Mouse (Mus musculus) forebrain, embryonic 16.5 days (tissue): ENCODE data around the gene Sytl2. TPM values are rescaled to one million over a fixed set of nuclear protein-coding genes. Genes with fewer than 3 reads are reported as not detected.

Experiments used
- ATAC-seq: fragments of 200-750 bp; cut with Nextera tagmentation; 2 replicates; pipeline ENCODE4 v1.8.0; 2017; ENCODE audit warnings: mild to moderate bottlenecking, moderate library complexity
- H3K27ac ChIP-seq: fragments of 300-500 bp; sonication (generic); 2 replicates; pipeline ENCODE4 v1.5.1; 2014; ENCODE audit warnings: low read length, control low read depth
- H3K27me3 ChIP-seq: fragments of 300-500 bp; sonication (generic); replicated peaks from 2 replicates; pipeline ENCODE4 v1.6.1; 2014; ENCODE audit warnings: low read length; ENCODE audit not compliant: control insufficient read depth, insufficient read depth
- H3K36me3 ChIP-seq: fragments of 300-500 bp; sonication (generic); 2 replicates; pipeline ENCODE4 v1.6.1; 2014; ENCODE audit not compliant: control insufficient read depth, insufficient read depth
- H3K4me1 ChIP-seq: fragments of 300-500 bp; sonication (generic); replicated peaks from 2 replicates; pipeline ENCODE4 v1.6.1; 2014; ENCODE audit warnings: low read length; ENCODE audit not compliant: control insufficient read depth, insufficient read depth
- H3K4me2 ChIP-seq: fragments of 300-500 bp; sonication (generic); 2 replicates; pipeline ENCODE4 v1.6.1; 2014; ENCODE audit warnings: mild to moderate bottlenecking, low read length, control low read depth
- H3K4me3 ChIP-seq: fragments of 300-500 bp; sonication (generic); replicated peaks from 2 replicates; pipeline ENCODE4 v1.5.1; 2014; ENCODE audit warnings: mild to moderate bottlenecking, low read length, control low read depth
- H3K9ac ChIP-seq: fragments of 300-500 bp; sonication (generic); replicated peaks from 2 replicates; pipeline ENCODE4 v1.6.1; 2014; ENCODE audit warnings: low read depth, low read length, control low read depth
- H3K9me3 ChIP-seq: fragments of 300-500 bp; sonication (generic); 2 replicates; pipeline ENCODE4 v1.6.1; 2016; ENCODE audit warnings: low read length; ENCODE audit not compliant: control insufficient read depth
- WGBS: fragments of 180-500 bp; shearing (Covaris S2); extraction: QIAGEN DNeasy Blood & Tissue Kit; methylation state at CpG from one replicate; pipeline ENCODE4 v1.1.7; 2014; 5-methylcytosine and 5-hydroxymethylcytosine counted together
- polyA plus RNA-seq: library from polyadenylated mRNA; unstranded; fragments of >200 nt; fragmentation: Nextera tagmentation; extraction: Ambion mirVana; gene quantifications from 2 replicates; pipeline ENCODE4 v1.2.1, GENCODE M21; 2015

The Sytl2 gene
- polyA plus RNA-seq, 1 experiment from 2014 or later, result 2.3 TPM

GRCm38 (mm10) chr7:90442518-90443080 lies 140.5 kb downstream of the Sytl2 start, which contains the start of gene Crebzf:
Gene Crebzf, plus strand, starts transcription at chr7:90442729.
- WGBS, result under 1% methylated on average over 49 of the region's 54 CpGs
- peak within 1 kb of the TSS; percentile 99 for H3K4me3 ChIP-seq
- no peaks in the 10 kb centered on the region for H3K9me3 ChIP-seq
- H3K4me2 ChIP-seq, result peak within 1 kb of the TSS; percentile 81
- H3K27ac ChIP-seq, result peak within 1 kb of the TSS; percentile 97
- H3K4me1 ChIP-seq, result peaks cover 4% of the 10 kb centered on the region; the same call in 1 of the 2 replicates
- peaks cover 4% of the 10 kb centered on the region; the same call in 1 of the 2 replicates for H3K36me3 ChIP-seq
- peak; percentile 98 for ATAC-seq
- peak within 1 kb of the TSS; percentile 98 for H3K9ac ChIP-seq
- H3K27me3 ChIP-seq, result no peaks in the 10 kb centered on the region

GRCm38 (mm10) chr7:90443101-90444091 lies 141.3 kb downstream of the Sytl2 start:
- peak overlapping the region; percentile 97 for H3K27ac ChIP-seq
- H3K4me2 ChIP-seq, result peak overlapping the region; percentile 81
- H3K9me3 ChIP-seq, result no peaks in the 10 kb centered on the region
- peak overlapping the region; percentile 98 for H3K9ac ChIP-seq
- no peaks in the 10 kb centered on the region for H3K27me3 ChIP-seq
- peak overlapping the region; percentile 99 for H3K4me3 ChIP-seq
- peaks cover 5% of the 10 kb centered on the region; the same call in 1 of the 2 replicates for H3K36me3 ChIP-seq
- H3K4me1 ChIP-seq, result peaks cover 4% of the 10 kb centered on the region; the same call in 1 of the 2 replicates
- WGBS, result under 1% methylated on average over 107 of the region's 123 CpGs
- ATAC-seq, result peak; percentile 61

GRCm38 (mm10) chr7:90444206-90444605 lies 142.2 kb downstream of the Sytl2 start:
- Histone ChIP-seq H3K9ac (peak overlapping the region; percentile 98), H3K36me3 (peaks cover 8% of the 10 kb centered on the region; the same call in 1 of the 2 replicates), H3K27me3 (no peaks in the 10 kb centered on the region), H3K4me3 (peak overlapping the region; percentile 99), H3K9me3 (no peaks in the 10 kb centered on the region), H3K27ac (no peak overlapping the region), H3K4me1 (peaks cover 4% of the 10 kb centered on the region; the same call in 1 of the 2 replicates), H3K4me2 (peak overlapping the region; percentile 81)
- WGBS, result under 1% methylated on average over 6 of the region's 6 CpGs
- ATAC-seq, result no peak

GRCm38 (mm10) chr7:90456149-90456844 lies 154.2 kb downstream of the Sytl2 start:
- H3K4me2 ChIP-seq, result peak overlapping the region; percentile 52
- peak overlapping the region; percentile 88 for H3K4me3 ChIP-seq
- peak overlapping the region; percentile 83; the same call in 1 of the 2 replicates for H3K27ac ChIP-seq
- peaks cover 6% of the 10 kb centered on the region; the same call in 1 of the 2 replicates for H3K36me3 ChIP-seq
- no peaks in the 10 kb centered on the region for H3K27me3 ChIP-seq
- H3K9me3 ChIP-seq, result no peaks in the 10 kb centered on the region
- peak overlapping the region; percentile 72 for H3K9ac ChIP-seq
- peaks cover 13% of the 10 kb centered on the region for H3K4me1 ChIP-seq
- ATAC-seq, result no peak
- WGBS, result 34% methylated on average over 7 of the region's 7 CpGs

- ATAC-seq, result peak; percentile 98
Observed at GRCm38 (mm10) chr7:90456845-90457468, 154.9 kb downstream of the Sytl2 start, which contains the start of gene Tmem126a. Gene Tmem126a, minus strand, starts transcription at chr7:90457229.

GRCm38 (mm10) chr7:90457517-90457916 lies 155.5 kb downstream of the Sytl2 start:
- no peaks in the 10 kb centered on the region for H3K9me3 ChIP-seq
- H3K27me3 ChIP-seq, result no peaks in the 10 kb centered on the region
- peak overlapping the region; percentile 52 for H3K4me2 ChIP-seq
- H3K27ac ChIP-seq, result peak overlapping the region; percentile 83
- H3K4me1 ChIP-seq, result peaks cover 13% of the 10 kb centered on the region
- peak; percentile 60 for ATAC-seq
- H3K36me3 ChIP-seq, result peaks cover 4% of the 10 kb centered on the region; the same call in 1 of the 2 replicates
- 16% methylated on average over 10 of the region's 10 CpGs for WGBS
- H3K4me3 ChIP-seq, result peak overlapping the region; percentile 88
- peak overlapping the region; percentile 72 for H3K9ac ChIP-seq

More at GRCm38 (mm10) chr7:90456845-90457468, 154.9 kb downstream of the Sytl2 start, which contains the start of gene Tmem126a:
- WGBS, result under 1% methylated on average over 41 of the region's 41 CpGs
- Histone ChIP-seq H3K27me3 (no peaks in the 10 kb centered on the region), H3K4me2 (peak within 1 kb of the TSS; percentile 52), H3K9me3 (no peaks in the 10 kb centered on the region), H3K4me1 (peaks cover 13% of the 10 kb centered on the region), H3K36me3 (peaks cover 4% of the 10 kb centered on the region; the same call in 1 of the 2 replicates), H3K27ac (peak within 1 kb of the TSS; percentile 83), H3K4me3 (peak within 1 kb of the TSS; percentile 88), H3K9ac (peak within 1 kb of the TSS; percentile 72)

Other genes with a start within 250 kb of the Sytl2 start
- gene Picalm, start 172.0 kb upstream of the Sytl2 start, polyA plus RNA-seq, result 41.7 and 51.2 TPM in 2 replicates
- not detected in 2 replicates for gene Ccdc83, start 36.5 kb upstream of the Sytl2 start, polyA plus RNA-seq
- 1.3 and 1.5 TPM in 2 replicates for gene Ccdc89, start 124.3 kb downstream of the Sytl2 start, polyA plus RNA-seq
- 29.1 and 31.5 TPM in 2 replicates for gene Crebzf, start 140.5 kb downstream of the Sytl2 start, polyA plus RNA-seq
- gene Tmem126a, start 155.0 kb downstream of the Sytl2 start, polyA plus RNA-seq, result 109 and 112 TPM in 2 replicates
- 32.0 and 36.2 TPM in 2 replicates for gene Tmem126b, start 173.7 kb downstream of the Sytl2 start, polyA plus RNA-seq
- gene Dlg2, start 174.4 kb downstream of the Sytl2 start, polyA plus RNA-seq, result 26.2 and 38.4 TPM in 2 replicates